Mouse (Mus musculus): ENCODE measurements around the gene Btbd7.

Gene Btbd7

DNA sequence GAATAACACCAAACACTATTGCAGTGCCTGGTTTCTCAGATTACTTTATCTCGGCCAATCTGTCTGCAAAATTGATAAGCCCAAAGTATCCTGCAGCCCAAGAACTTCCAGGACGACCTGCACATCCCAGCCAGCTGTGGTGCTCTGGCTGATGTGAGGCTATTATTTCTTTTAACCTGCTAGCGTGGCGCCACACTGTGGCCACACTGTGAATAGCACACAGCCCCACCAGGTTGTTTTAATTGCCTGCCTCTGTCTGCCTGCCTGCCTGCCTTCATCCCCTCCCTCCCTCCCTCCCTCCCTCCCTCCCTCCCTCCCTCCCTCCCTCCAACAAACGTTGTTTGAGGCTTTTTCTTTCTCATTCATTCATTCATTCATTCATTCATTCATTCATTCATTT lies 144.9 kb downstream of the Btbd7 start:
- peak in 1 of 2 experiments; percentile 53 for DNase-seq (ENCODE audit: low spot score in 2 of 2)

DNA sequence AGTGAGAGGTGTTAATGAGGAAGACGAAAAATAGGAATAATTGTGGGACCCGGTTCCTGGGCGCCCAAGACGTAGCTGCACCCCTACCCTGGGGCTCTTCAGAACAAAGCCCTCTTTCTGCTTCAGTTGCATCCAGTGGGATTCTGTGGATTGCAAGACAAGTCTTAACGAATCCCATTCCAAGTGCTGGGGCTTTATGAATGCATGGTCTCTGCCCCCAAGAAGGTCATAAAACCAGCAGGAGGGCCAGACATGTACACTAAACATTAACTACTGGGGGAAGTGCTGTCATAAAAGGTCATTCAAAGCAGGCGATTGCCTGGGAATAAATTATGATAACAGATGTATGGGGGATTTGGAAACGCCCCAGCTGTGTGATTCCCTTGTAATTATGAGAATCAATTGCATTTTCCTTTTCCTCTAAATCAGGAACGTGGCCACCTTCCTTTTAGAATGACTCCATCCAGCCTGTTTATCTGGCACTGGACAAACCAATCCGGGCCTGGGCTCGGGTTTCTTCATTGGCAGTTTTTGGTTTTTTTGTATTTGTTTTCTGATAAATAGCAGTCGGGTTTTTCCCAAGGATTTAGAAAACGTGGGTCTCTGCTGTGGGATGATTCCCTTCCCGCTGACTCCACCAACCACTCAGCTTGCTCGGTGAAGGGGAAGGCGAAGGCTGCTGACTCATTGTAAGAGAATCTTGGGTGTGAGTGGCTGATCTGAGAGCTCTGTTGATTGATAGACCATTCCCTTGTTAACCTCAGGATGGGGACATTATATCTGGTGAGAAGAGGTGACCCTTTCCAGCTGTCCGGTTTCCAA lies 147.3 kb downstream of the Btbd7 start:
- no peak for DNase-seq (ENCODE audit: low spot score in 2 of 2)
